Mouse (Mus musculus) small intestine, adult 2 months (tissue): ENCODE results near the gene Olfm3.

Source experiments
- CTCF ChIP-seq: fragments of 200-500 bp; IDR thresholded peaks from 2 replicates; pipeline ENCODE4 v1.5.1; 2012; ENCODE audit warnings: low read depth, mild to moderate bottlenecking, control low read depth, inconsistent platforms, low read length, moderate library complexity, mixed read lengths; ENCODE audit not compliant: insufficient replicate concordance, insufficient read length; ENCODE audit errors: extremely low read depth
- POLR2A ChIP-seq: fragments of 200-500 bp; IDR thresholded peaks from 2 replicates; pipeline ENCODE4 v1.6.1; 2012; ENCODE audit warnings: low read depth, mild to moderate bottlenecking, control low read depth, inconsistent platforms, low read length, moderate library complexity

- TF ChIP-seq CTCF (no peak), POLR2A (no peak)
Measured at GRCm38 (mm10) chr3:114930336-114930735, 26.5 kb downstream of the Olfm3 start.
